Mouse (Mus musculus): ENCODE data around the gene Ptms. TPM values are rescaled to one million over a fixed set of nuclear protein-coding genes. Genes with fewer than 3 reads are reported as not detected.

Gene Ptms
- polyA plus RNA-seq, 1 experiment from 2014 or later = 218 TPM

DNA sequence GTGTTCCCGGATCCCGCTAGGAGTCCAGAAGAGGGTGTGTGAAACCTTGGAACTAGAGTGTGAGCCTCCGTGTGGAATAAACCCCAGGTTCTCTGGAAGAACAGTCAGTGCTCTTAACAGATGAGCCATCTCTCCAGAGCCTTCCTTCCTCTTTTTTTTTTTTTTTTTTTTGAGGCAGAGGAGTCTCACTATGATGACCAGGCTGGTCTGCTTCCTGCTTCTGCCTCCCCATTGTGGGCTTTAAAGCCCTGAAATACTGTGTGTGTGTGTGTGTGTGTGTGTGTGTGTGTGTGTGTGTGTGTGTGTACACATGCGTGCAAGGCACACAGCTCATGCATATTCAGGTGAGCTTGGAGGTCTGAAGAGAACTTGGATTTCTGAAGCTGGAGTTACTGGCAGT is 1.6 kb upstream of the Ptms start:
- H3K9me3 ChIP-seq = no peaks in the 10 kb centered on the region
- H3K4me1 ChIP-seq = peaks cover 57% of the 10 kb centered on the region
- H3K4me3 ChIP-seq = no peak overlapping the region
- H3K27ac ChIP-seq = peak overlapping the region; percentile 100
- no peaks in the 10 kb centered on the region for H3K27me3 ChIP-seq (ENCODE audit: poor library complexity, severe bottlenecking)
- WGBS = 78% methylated on average over 4 of the region's 4 CpGs
- no peaks in the 10 kb centered on the region for H3K36me3 ChIP-seq (replicated peaks)
- DNase-seq (ENCODE audit: extremely low spot score, low spot score) = no peak

- H3K4me1 ChIP-seq = peaks cover 61% of the 10 kb centered on the region
- DNase-seq (ENCODE audit: extremely low spot score, low spot score) = no peak
- no peaks in the 10 kb centered on the region for H3K27me3 ChIP-seq (ENCODE audit: poor library complexity, severe bottlenecking)
- 28% methylated on average over 9 of the region's 9 CpGs for WGBS
- H3K9me3 ChIP-seq = no peaks in the 10 kb centered on the region
- peak overlapping the region; percentile 66 for H3K4me3 ChIP-seq
- H3K27ac ChIP-seq = peak overlapping the region; percentile 100
- H3K36me3 ChIP-seq (replicated peaks) = no peaks in the 10 kb centered on the region
These were observed 599 bp upstream of the Ptms start for GRCm38 (mm10) chr6:124920318-124921085.

GRCm38 (mm10) chr6:124918890-124919627 is 844 bp downstream of the Ptms start:
- Histone ChIP-seq H3K27ac (peak overlapping the region; percentile 100), H3K4me3 (peak overlapping the region; percentile 66), H3K9me3 (no peaks in the 10 kb centered on the region), H3K36me3 (replicated peaks) (peaks cover 12% of the 10 kb centered on the region), H3K27me3 (ENCODE audit: poor library complexity, severe bottlenecking) (no peaks in the 10 kb centered on the region), H3K4me1 (peaks cover 71% of the 10 kb centered on the region)
- 28% methylated on average over 13 of the region's 14 CpGs for WGBS
- no peak for DNase-seq (ENCODE audit: extremely low spot score, low spot score)

DNA sequence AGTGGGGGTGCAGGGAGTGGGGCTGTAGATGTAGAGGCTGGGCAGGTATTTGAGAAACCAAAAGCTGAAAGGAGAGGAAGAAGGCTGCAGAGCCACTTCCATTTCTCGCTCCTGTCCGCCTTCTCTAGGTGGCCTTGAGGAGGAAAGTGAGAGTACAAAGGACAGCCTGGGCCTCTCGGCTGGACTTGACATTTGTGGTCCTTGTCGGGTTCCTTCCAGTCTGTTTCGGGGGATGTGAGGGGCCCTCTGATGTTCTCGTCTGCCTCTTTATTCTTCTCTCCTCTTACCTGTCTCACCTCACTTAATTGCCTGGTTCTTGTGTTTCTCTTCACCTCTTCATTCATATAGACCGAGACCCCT is 1.6 kb downstream of the Ptms start:
- 4% methylated on average over 7 of the region's 7 CpGs for WGBS
- H3K36me3 ChIP-seq (replicated peaks) = peaks cover 20% of the 10 kb centered on the region
- peak overlapping the region; percentile 66 for H3K4me3 ChIP-seq
- no peak for DNase-seq (ENCODE audit: extremely low spot score, low spot score)
- H3K27me3 ChIP-seq (ENCODE audit: poor library complexity, severe bottlenecking) = peaks cover 6% of the 10 kb centered on the region; the same call in 1 of the 2 replicates
- H3K27ac ChIP-seq = peak overlapping the region; percentile 100
- peaks cover 78% of the 10 kb centered on the region for H3K4me1 ChIP-seq
- H3K9me3 ChIP-seq = no peaks in the 10 kb centered on the region

- peak overlapping the region; percentile 66 for H3K4me3 ChIP-seq
- peak overlapping the region; percentile 100 for H3K27ac ChIP-seq
- H3K36me3 ChIP-seq (replicated peaks) = peaks cover 26% of the 10 kb centered on the region
- DNase-seq (ENCODE audit: extremely low spot score, low spot score) = peak; percentile 93
- no peaks in the 10 kb centered on the region for H3K9me3 ChIP-seq
- H3K27me3 ChIP-seq (ENCODE audit: poor library complexity, severe bottlenecking) = peaks cover 9% of the 10 kb centered on the region; the same call in 1 of the 2 replicates
- H3K4me1 ChIP-seq = peaks cover 81% of the 10 kb centered on the region
- 1% methylated on average over 68 of the region's 89 CpGs for WGBS
These were observed 2.2 kb downstream of the Ptms start for GRCm38 (mm10) chr6:124917518-124918330.

GRCm38 (mm10) chr6:124916695-124917517 is 3.0 kb downstream of the Ptms start:
- peak overlapping the region; percentile 66 for H3K4me3 ChIP-seq
- no peaks in the 10 kb centered on the region for H3K9me3 ChIP-seq
- peak overlapping the region; percentile 100 for H3K27ac ChIP-seq
- WGBS = under 1% methylated on average over 63 of the region's 67 CpGs
- peaks cover 80% of the 10 kb centered on the region for H3K4me1 ChIP-seq
- H3K27me3 ChIP-seq (ENCODE audit: poor library complexity, severe bottlenecking) = peaks cover 16% of the 10 kb centered on the region
- peak; percentile 80 for DNase-seq (ENCODE audit: extremely low spot score, low spot score)
- H3K36me3 ChIP-seq (replicated peaks) = peaks cover 31% of the 10 kb centered on the region

GRCm38 (mm10) chr6:124915942-124916694 is 3.8 kb downstream of the Ptms start:
- Histone ChIP-seq H3K9me3 (no peaks in the 10 kb centered on the region), H3K4me1 (peaks cover 80% of the 10 kb centered on the region), H3K27me3 (ENCODE audit: poor library complexity, severe bottlenecking) (peaks cover 24% of the 10 kb centered on the region), H3K36me3 (replicated peaks) (peaks cover 31% of the 10 kb centered on the region), H3K27ac (peak overlapping the region; percentile 100), H3K4me3 (peak overlapping the region; percentile 66)
- 9% methylated on average over 12 of the region's 12 CpGs for WGBS
- no peak for DNase-seq (ENCODE audit: extremely low spot score, low spot score)

- peaks cover 31% of the 10 kb centered on the region for H3K27me3 ChIP-seq (ENCODE audit: poor library complexity, severe bottlenecking)
- no peak for DNase-seq (ENCODE audit: extremely low spot score, low spot score)
These were observed 4.6 kb downstream of the Ptms start for GRCm38 (mm10) chr6:124915160-124915941.

DNA sequence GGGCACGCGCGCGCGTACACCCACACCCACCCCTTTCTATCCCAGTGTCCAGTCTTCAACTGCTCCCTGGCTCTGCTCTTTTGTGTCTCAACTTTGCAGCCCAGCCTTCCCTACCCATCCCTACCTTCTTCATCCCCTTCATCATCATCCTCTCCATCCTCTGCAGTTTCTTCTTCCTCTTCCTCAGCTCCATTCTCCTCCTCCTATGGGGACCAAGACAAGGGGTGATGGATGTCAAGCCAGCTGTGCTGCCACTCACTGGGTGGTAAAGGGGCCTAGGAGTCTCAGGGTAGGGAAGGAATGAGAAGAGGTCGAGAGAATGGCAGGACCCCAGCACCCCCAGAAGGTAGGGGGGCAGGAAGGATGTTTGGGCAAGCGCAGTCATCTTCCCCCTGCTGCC is 5.4 kb downstream of the Ptms start:
- no peak for DNase-seq (ENCODE audit: extremely low spot score, low spot score)
- H3K4me3 ChIP-seq = peak overlapping the region; percentile 66
- H3K27ac ChIP-seq = peak overlapping the region; percentile 100
- H3K9me3 ChIP-seq = no peaks in the 10 kb centered on the region
- H3K4me1 ChIP-seq = peaks cover 80% of the 10 kb centered on the region
- peaks cover 31% of the 10 kb centered on the region for H3K36me3 ChIP-seq (replicated peaks)
- peaks cover 40% of the 10 kb centered on the region for H3K27me3 ChIP-seq (ENCODE audit: poor library complexity, severe bottlenecking)
- WGBS = 77% methylated on average over 7 of the region's 7 CpGs

More at GRCm38 (mm10) chr6:124915160-124915941, 4.6 kb downstream of the Ptms start:
- peak overlapping the region; percentile 100 for H3K27ac ChIP-seq
- H3K36me3 ChIP-seq (replicated peaks) = peaks cover 31% of the 10 kb centered on the region
- no peaks in the 10 kb centered on the region for H3K9me3 ChIP-seq
- 8% methylated on average over 22 of the region's 22 CpGs for WGBS
- peaks cover 80% of the 10 kb centered on the region for H3K4me1 ChIP-seq
- peak overlapping the region; percentile 66 for H3K4me3 ChIP-seq

- Histone ChIP-seq H3K9me3 (no peaks in the 10 kb centered on the region), H3K4me1 (peaks cover 74% of the 10 kb centered on the region), H3K4me3 (peak overlapping the region; percentile 66; the same call in 1 of the 2 replicates), H3K36me3 (replicated peaks) (peaks cover 31% of the 10 kb centered on the region), H3K27me3 (ENCODE audit: poor library complexity, severe bottlenecking) (peaks cover 47% of the 10 kb centered on the region), H3K27ac (peak overlapping the region; percentile 54)
- DNase-seq (ENCODE audit: extremely low spot score, low spot score) = no peak
- WGBS = 61% methylated on average over 14 of the region's 14 CpGs
These were observed 6.1 kb downstream of the Ptms start for GRCm38 (mm10) chr6:124913721-124914285.

All from forebrain, embryonic 10.5 days (tissue).